Mouse (Mus musculus): ENCODE measurements around the gene Trpm3. TPM values are rescaled to one million over a fixed set of nuclear protein-coding genes. Genes with fewer than 3 reads are reported as not detected.

Gene Trpm3
- polyA plus RNA-seq, 2 experiments from 2014 or later: 0.24 TPM; not detected in 1

- ATAC-seq: no peak
Observed at GRCm38 (mm10) chr19:23043699-23044098, 904.9 kb downstream of the Trpm3 start.

Measured in activated CD4-positive, CD25-positive, alpha-beta regulatory T cell, adult 4 months (primary cell).